Mouse (Mus musculus) liver, embryonic 14.5 days (tissue): ENCODE measurements around the gene Olfr1370.

ENCODE experiments used
- CTCF ChIP-seq: IDR thresholded peaks from 2 replicates; pipeline ENCODE4 v1.5.1; 2016; ENCODE audit warnings: antibody characterized with exemption, low read depth, control low read depth
- EP300 ChIP-seq: IDR thresholded peaks from 2 replicates; pipeline ENCODE4 v1.6.1; 2016; ENCODE audit warnings: antibody characterized with exemption, low read depth

DNA sequence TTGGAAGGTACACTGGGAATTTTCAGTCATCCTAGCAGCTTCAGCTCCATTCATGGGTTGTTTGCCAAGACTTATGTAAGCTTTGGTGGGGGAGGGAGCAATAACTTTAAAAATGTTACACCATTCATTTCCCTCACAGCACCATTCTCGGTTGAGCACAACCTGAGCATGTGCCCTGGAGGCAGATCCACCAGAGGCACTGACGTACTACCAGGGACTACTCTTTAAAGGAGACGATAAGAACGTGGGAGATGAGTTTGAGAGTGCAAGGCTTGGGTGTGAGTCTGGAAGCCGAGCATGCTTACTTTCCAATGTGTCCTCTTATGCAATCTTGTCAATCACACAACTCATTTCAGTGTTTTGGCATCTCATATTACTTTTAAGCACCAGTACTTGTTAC lies 49.9 kb downstream of the Olfr1370 start:
- TF ChIP-seq CTCF (no peak), EP300 (no peak)
